9 mouse cellular contexts compared by ENCODE assay signal in genomic region chr5:123390536-123391441, GRCm38 (mm10). TPM values are rescaled to one million over a fixed set of nuclear protein-coding genes. Genes with fewer than 3 reads are reported as not detected.
DNase-seq lines count a peak whose midpoint lies in the region; ATAC-seq and TF ChIP-seq lines count a peak whose summit lies in the region.
"Had no signal": no experiment of that assay in that cellular context is flagged by ENCODE, and none has a peak within 500 bp of the region (broad histone marks: within the 10 kb centered on the region; RNA-seq: fewer than 3 reads in every experiment).

No protein-coding gene starts in this region.

- intact Hi-C loops in left cerebral cortex, postnatal 14 days (cut with DNase I) = loop anchor here (5.0 kb wide), 1 partner anchor 42 kb away; no protein-coding TSS in a partner anchor

- peak overlapping the region; percentile 36 for H3K9ac ChIP-seq in neural tube, embryonic 11.5 days (ENCODE audit: low read length)
- no peak overlapping the region for H3K9ac ChIP-seq in limb, embryonic 15.5 days
- peak overlapping the region; percentile 24; the same call in 1 of the 2 replicates for H3K9ac ChIP-seq in stomach, embryonic 16.5 days (ENCODE audit: low read length)

- TF ChIP-seq CTCF in cerebellum, adult 2 months (IDR thresholded peaks at IDR 0.05; ENCODE audit: borderline replicate concordance, insufficient read depth, low read depth, low read length) = no peak

- no peaks in the 10 kb centered on the region; the same call in 1 of the 2 replicates for H3K27me3 ChIP-seq in cerebellum, adult 2 months (ENCODE audit: control insufficient read depth, insufficient read depth, low read length)
- no peaks in the 10 kb centered on the region for H3K27me3 ChIP-seq in neural tube, embryonic 11.5 days (ENCODE audit: control insufficient read depth, insufficient read depth, low read length)
- H3K27me3 ChIP-seq in limb, embryonic 15.5 days = no peaks in the 10 kb centered on the region
- no peaks in the 10 kb centered on the region for H3K27me3 ChIP-seq in stomach, embryonic 16.5 days (ENCODE audit: control insufficient read depth, insufficient read depth, low read length)

- H3K4me1 ChIP-seq in cerebellum, adult 2 months (ENCODE audit: control insufficient read depth, insufficient read depth, low read length) = peaks cover 5% of the 10 kb centered on the region; the same call in 1 of the 2 replicates
- peaks cover 14% of the 10 kb centered on the region for H3K4me1 ChIP-seq in neural tube, embryonic 11.5 days (ENCODE audit: control insufficient read depth, insufficient read depth, low read length)
- peaks cover 17% of the 10 kb centered on the region for H3K4me1 ChIP-seq in limb, embryonic 15.5 days
- H3K4me1 ChIP-seq in stomach, embryonic 16.5 days (ENCODE audit: control insufficient read depth, insufficient read depth, low read length) = peaks cover 11% of the 10 kb centered on the region; the same call in 1 of the 2 replicates

- no peak for ATAC-seq in neural tube, embryonic 11.5 days (ENCODE audit: insufficient read depth, low FRiP score, low TSS enrichment)
- ATAC-seq in limb, embryonic 15.5 days (ENCODE audit: insufficient number of reproducible peaks, low FRiP score, low TSS enrichment, low read depth) = no peak
- ATAC-seq in stomach, embryonic 16.5 days (ENCODE audit: insufficient read depth, low FRiP score) = no peak

- WGBS in cerebellum, adult 2 months = 7% methylated on average over 16 of the region's 17 CpGs
- 4% methylated on average over 17 of the region's 17 CpGs for WGBS in neural tube, embryonic 11.5 days
- 10% methylated on average over 17 of the region's 17 CpGs for WGBS in limb, embryonic 15.5 days
- WGBS in stomach, embryonic 16.5 days = 11% methylated on average over 16 of the region's 17 CpGs

- peak overlapping the region; percentile 58 for H3K4me3 ChIP-seq in cerebellum, adult 2 months (replicated peaks; ENCODE audit: insufficient read depth, low read depth, low read length)
- peak overlapping the region; percentile 19; the same call in 1 of the 2 replicates for H3K4me3 ChIP-seq in neural tube, embryonic 11.5 days (ENCODE audit: low read depth, low read length)
- peak overlapping the region; percentile 40 for H3K4me3 ChIP-seq in limb, embryonic 15.5 days
- H3K4me3 ChIP-seq in stomach, embryonic 16.5 days (replicated peaks; ENCODE audit: low read length) = peak overlapping the region; percentile 34

- TF ChIP-seq POLR2A in cerebellum, adult 2 months (IDR thresholded peaks at IDR 0.05; ENCODE audit: borderline replicate concordance, insufficient read depth, low read length) = no peak

- DNase-seq in cerebellum, adult 2 months = no peak
- DNase-seq in cerebellum, adult 8-10 months = no peak
- peak; percentile 34 for DNase-seq in neural tube, embryonic 11.5 days (ENCODE audit: low spot score)
- no peak for DNase-seq in neural tube, embryonic 10.5 days (ENCODE audit: extremely low spot score, low spot score)
- no peak for DNase-seq in adrenal gland, adult (ENCODE audit: inconsistent age in 2 of 2, low spot score in 1 of 2)
- no peak for DNase-seq in left cerebral cortex, postnatal 14 days (ENCODE audit: low spot score in 2 of 2)
- DNase-seq: right cerebral cortex, postnatal 25 days had no signal

- peak overlapping the region; percentile 53 for H3K4me2 ChIP-seq in neural tube, embryonic 11.5 days (ENCODE audit: low read depth)
- peak overlapping the region; percentile 61 for H3K4me2 ChIP-seq in limb, embryonic 15.5 days
- peak overlapping the region; percentile 43 for H3K4me2 ChIP-seq in stomach, embryonic 16.5 days (ENCODE audit: low read depth, low read length)

- H3K36me3 ChIP-seq in neural tube, embryonic 11.5 days (ENCODE audit: control insufficient read depth, insufficient read depth, low read length) = no peaks in the 10 kb centered on the region
- no peaks in the 10 kb centered on the region for H3K36me3 ChIP-seq in limb, embryonic 15.5 days
- no peaks in the 10 kb centered on the region for H3K36me3 ChIP-seq in stomach, embryonic 16.5 days (ENCODE audit: control insufficient read depth, insufficient read depth, low read length)

- H3K27ac ChIP-seq in cerebellum, adult 2 months (ENCODE audit: insufficient read depth, low read length) = no peak overlapping the region
- no peak overlapping the region for H3K27ac ChIP-seq in neural tube, embryonic 11.5 days (ENCODE audit: low read depth, low read length)
- no peak overlapping the region for H3K27ac ChIP-seq in limb, embryonic 15.5 days
- H3K27ac ChIP-seq in stomach, embryonic 16.5 days (ENCODE audit: low read length) = no peak overlapping the region

- no peaks in the 10 kb centered on the region for H3K9me3 ChIP-seq in neural tube, embryonic 11.5 days (ENCODE audit: control insufficient read depth, low read length)
- no peaks in the 10 kb centered on the region for H3K9me3 ChIP-seq in limb, embryonic 15.5 days
- no peaks in the 10 kb centered on the region for H3K9me3 ChIP-seq in stomach, embryonic 16.5 days (replicated peaks; ENCODE audit: control insufficient read depth, low read length)

RNA-seq across cellular contexts. Expression of gene Mlxip, which starts 3.8 kb away (rescaled TPM):
- 21.7 and 24.2 TPM in 2 replicates for polyA plus RNA-seq in cerebellum, adult 2 months (2012; rRNA removed)
- polyA plus RNA-seq in neural tube, embryonic 11.5 days (2014; fragmentation: Nextera tagmentation; extraction: Ambion mirVana) = 22.6 TPM in 2 replicates
- 12.7 and 13.7 TPM in 2 replicates for polyA plus RNA-seq in limb, embryonic 15.5 days (2015; fragmentation: Nextera tagmentation; extraction: Ambion mirVana)
- polyA plus RNA-seq in stomach, embryonic 16.5 days (2015; fragmentation: Nextera tagmentation; extraction: Ambion mirVana) = 17.3 and 17.4 TPM in 2 replicates
- total RNA-seq in left cerebral cortex, postnatal 14 days (2021) = 10 to 100 TPM; 19.2 to 22.6 TPM

RNA-seq across cellular contexts. Expression of gene Bcl7a, which starts 47.2 kb away (rescaled TPM):
- 28.9 and 29.4 TPM in 2 replicates for polyA plus RNA-seq in cerebellum, adult 2 months (2012; rRNA removed)
- polyA plus RNA-seq in neural tube, embryonic 11.5 days (2014; fragmentation: Nextera tagmentation; extraction: Ambion mirVana) = 55.9 and 56.7 TPM in 2 replicates
- 20.4 and 22.3 TPM in 2 replicates for polyA plus RNA-seq in limb, embryonic 15.5 days (2015; fragmentation: Nextera tagmentation; extraction: Ambion mirVana)
- 18.7 and 20.4 TPM in 2 replicates for polyA plus RNA-seq in stomach, embryonic 16.5 days (2015; fragmentation: Nextera tagmentation; extraction: Ambion mirVana)
- 10 to 100 TPM; 76.2 to 79.1 TPM for total RNA-seq in left cerebral cortex, postnatal 14 days (2021)
